Mouse (Mus musculus) hindbrain, postnatal 0 days (tissue): ENCODE measurements around the gene Nfe2l2. TPM values are rescaled to one million over a fixed set of nuclear protein-coding genes. Genes with fewer than 3 reads are reported as not detected.
A peak's percentile ranks its signal among the peaks of the same experiment; 100 is the strongest.

ENCODE experiments used
- ATAC-seq: fragments of 200-750 bp; cut with Nextera tagmentation; 2 replicates; pipeline ENCODE4 v1.8.0; 2017; ENCODE audit warnings: mild to moderate bottlenecking, moderate TSS enrichment, moderate library complexity
- DNase-seq: peaks from one replicate; pipeline ENCODE4 v3.0.0-alpha.2; 2015; ENCODE audit warnings: low spot score
- H3K27ac ChIP-seq: fragments of 300-500 bp; sonication (generic); 2 replicates; pipeline ENCODE4 v1.5.1; 2014; ENCODE audit warnings: mild to moderate bottlenecking
- H3K27me3 ChIP-seq: fragments of 300-500 bp; sonication (generic); 2 replicates; pipeline ENCODE4 v1.6.1; 2014; ENCODE audit warnings: low read length, mixed read lengths; ENCODE audit not compliant: insufficient read depth
- H3K36me3 ChIP-seq: fragments of 300-500 bp; sonication (generic); 2 replicates; pipeline ENCODE4 v1.6.1; 2014; ENCODE audit warnings: low read length, mixed read lengths; ENCODE audit not compliant: insufficient read depth
- H3K4me1 ChIP-seq: fragments of 300-500 bp; sonication (generic); 2 replicates; pipeline ENCODE4 v1.6.1; 2014; ENCODE audit warnings: antibody characterized with exemption, low read length, mixed read lengths; ENCODE audit not compliant: insufficient read depth
- H3K4me2 ChIP-seq: fragments of 300-500 bp; sonication (generic); 2 replicates; pipeline ENCODE4 v1.6.1; 2014; ENCODE audit warnings: low read depth, mild to moderate bottlenecking, low read length, moderate library complexity, mixed read lengths
- H3K4me3 ChIP-seq: fragments of 300-500 bp; sonication (generic); 2 replicates; pipeline ENCODE4 v1.5.1; 2014; ENCODE audit warnings: low read length
- H3K9ac ChIP-seq: fragments of 300-500 bp; sonication (generic); replicated peaks from 2 replicates; pipeline ENCODE4 v1.6.1; 2014; ENCODE audit warnings: mild to moderate bottlenecking, low read length, moderate library complexity, mixed read lengths
- H3K9me3 ChIP-seq: fragments of 300-500 bp; sonication (generic); 2 replicates; pipeline ENCODE4 v1.6.1; 2016; ENCODE audit warnings: low read length, mixed read lengths
- CTCF ChIP-seq: IDR thresholded peaks from 2 replicates; pipeline ENCODE4 v1.5.1; 2016; ENCODE audit warnings: antibody characterized with exemption, control low read depth, low read depth
- WGBS: fragments of 180-500 bp; shearing (Covaris S2); extraction: QIAGEN DNeasy Blood & Tissue Kit; methylation state at CpG from one replicate; pipeline ENCODE4 v1.1.7; 2014; 5-methylcytosine and 5-hydroxymethylcytosine counted together
- polyA plus RNA-seq: library from polyadenylated mRNA; unstranded; fragments of >200 nt; fragmentation: Nextera tagmentation; extraction: Ambion mirVana; gene quantifications from 2 replicates; pipeline ENCODE4 v1.2.1, GENCODE M21; 2015
- total RNA-seq: library from RNA; depleted of rRNA; stranded (reverse); fragments of >200 nt; gene quantifications from 2 replicates; pipeline ENCODE4 v1.2.3, GENCODE M21; 2014

Nfe2l2 gene
- total and polyA plus RNA-seq, 2 experiments from 2014 or later = 11.6 to 17.0 TPM

DNA sequence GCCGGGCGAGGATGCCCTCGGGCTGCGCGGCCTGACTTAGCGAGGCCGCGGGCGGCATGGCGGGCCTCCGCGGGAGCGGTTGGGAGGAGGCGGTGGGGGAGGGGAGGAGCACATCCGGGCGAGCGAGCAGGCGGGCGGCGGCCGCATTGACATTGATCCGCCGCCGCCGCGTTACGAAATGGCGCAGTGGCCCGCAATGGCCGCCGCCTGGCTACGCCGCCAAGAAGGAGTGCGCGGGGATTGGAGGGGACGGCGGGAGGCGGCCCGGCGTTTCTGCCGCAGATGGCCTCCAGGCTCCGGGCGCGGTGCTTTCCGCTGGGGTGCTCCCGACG is 44.8 kb downstream of the Nfe2l2 start:
- 0 out of 2 replicates have a peak, but pooled peaks have one; percentile 19 for TF ChIP-seq CTCF
- DNase-seq (peak; percentile 95), ATAC-seq (peak; percentile 68)
- H3K36me3 ChIP-seq = peaks cover 18% of the 10 kb centered on the region
- H3K27ac ChIP-seq = peak overlapping the region; percentile 99
- peak overlapping the region; percentile 82 for H3K4me2 ChIP-seq
- under 1% methylated on average over 44 of the region's 47 CpGs for WGBS
- no peaks in the 10 kb centered on the region for H3K27me3 ChIP-seq
- 0 out of 2 replicates have a peak, but pooled peaks cover 10% of the 10 kb centered on the region for H3K4me1 ChIP-seq
- peak overlapping the region; percentile 90 for H3K4me3 ChIP-seq
- H3K9me3 ChIP-seq = no peaks in the 10 kb centered on the region
- peak overlapping the region; percentile 98 for H3K9ac ChIP-seq

DNA sequence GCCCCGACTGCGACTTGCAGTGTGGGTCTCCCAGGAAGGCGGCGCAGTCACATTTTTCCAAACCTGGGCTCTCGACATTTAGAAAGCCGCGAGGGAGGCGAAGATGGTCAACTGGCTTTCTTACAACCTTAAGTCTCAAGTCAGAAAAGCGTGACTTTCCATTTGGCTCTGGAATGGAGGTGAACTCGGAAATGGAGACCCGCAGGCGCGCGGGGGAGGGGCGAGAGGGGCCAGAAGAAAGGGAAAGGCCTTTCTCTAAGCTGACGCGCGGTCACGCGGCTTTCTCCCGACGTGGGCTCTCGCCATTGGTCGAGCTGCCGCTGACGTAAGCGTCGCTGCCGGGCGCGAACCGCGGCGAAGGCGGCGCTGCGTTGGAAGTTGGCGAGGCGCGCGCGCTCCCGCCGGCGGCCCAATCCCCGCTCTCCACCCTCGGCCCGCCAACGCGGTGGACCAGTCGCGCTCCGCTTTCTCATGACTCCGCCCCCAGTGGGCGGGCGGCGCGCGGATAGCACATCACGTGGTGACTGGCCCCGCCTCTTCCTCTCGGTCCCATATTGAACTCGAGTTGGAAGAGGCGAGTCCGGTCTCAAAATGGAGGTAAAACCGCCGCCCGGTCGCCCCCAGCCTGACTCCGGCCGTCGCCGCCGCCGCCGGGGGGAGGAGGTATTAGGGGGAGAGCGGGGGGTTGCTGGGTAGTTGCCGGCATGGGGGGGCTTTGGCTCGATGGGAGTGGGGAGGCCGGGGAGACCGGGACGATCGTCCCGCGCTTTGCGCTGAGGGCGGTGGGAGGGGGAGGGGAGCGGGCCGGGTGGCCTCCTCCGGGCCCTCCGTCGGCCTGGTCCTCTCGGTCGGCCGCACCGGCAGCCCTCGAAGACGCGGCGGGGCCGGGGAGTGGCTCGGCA is 45.5 kb downstream of the Nfe2l2 start, which contains the start of gene Hnrnpa3:
Hnrnpa3 (plus strand) TSS at position 535 of the 902 bp plus-strand sequence.
- Histone ChIP-seq H3K9ac (peak within 1 kb of the TSS; percentile 98), H3K27ac (peak within 1 kb of the TSS; percentile 99), H3K27me3 (no peaks in the 10 kb centered on the region), H3K36me3 (peaks cover 15% of the 10 kb centered on the region), H3K4me3 (peak within 1 kb of the TSS; percentile 90), H3K4me2 (peak within 1 kb of the TSS; percentile 82), H3K4me1 (0 out of 2 replicates have a peak, but pooled peaks cover 10% of the 10 kb centered on the region), H3K9me3 (no peaks in the 10 kb centered on the region)
- DNase-seq (peak; percentile 100), ATAC-seq (peak; percentile 97)
- under 1% methylated on average over 75 of the region's 102 CpGs for WGBS
- peak; percentile 21; the same call in 1 of the 2 replicates for TF ChIP-seq CTCF

DNA sequence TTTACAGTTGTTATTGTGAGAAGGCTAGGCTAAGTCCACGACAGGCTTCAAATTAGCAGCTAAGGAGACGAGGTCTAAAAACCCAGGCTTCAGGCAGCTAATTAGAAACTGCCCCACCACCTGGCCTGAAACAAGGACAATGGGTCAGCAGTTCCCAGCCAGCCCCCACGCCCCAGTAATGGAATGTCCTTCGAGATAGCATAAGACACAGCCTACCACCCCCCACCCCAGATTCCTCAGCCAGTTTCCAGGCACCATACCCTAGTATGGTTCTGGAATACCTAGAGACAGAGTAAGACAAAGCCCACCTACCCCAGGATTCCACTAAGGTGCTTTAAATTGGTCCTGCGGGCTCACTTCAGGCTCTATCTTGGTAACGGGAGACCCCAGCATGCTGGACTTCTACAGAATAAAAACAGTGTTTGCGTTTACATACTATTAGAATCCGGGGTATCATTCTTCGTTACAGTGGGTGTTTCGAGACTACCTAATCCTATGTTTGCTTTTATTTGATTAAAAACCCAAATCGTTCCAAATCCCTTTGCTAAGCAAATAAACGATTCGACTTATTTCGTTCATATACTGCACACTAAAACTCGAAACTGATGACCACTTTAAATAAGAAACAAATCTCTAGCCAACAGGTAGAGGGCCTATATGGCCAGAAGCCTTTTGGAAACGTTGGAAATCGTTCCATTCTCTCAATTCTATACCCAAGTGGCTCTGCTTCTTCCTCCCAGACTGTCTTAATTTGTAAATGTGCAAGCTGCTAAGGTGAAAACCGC is 46.3 kb downstream of the Nfe2l2 start:
- peaks cover 8% of the 10 kb centered on the region for H3K36me3 ChIP-seq
- no peaks in the 10 kb centered on the region for H3K27me3 ChIP-seq
- H3K4me1 ChIP-seq = 0 out of 2 replicates have a peak, but pooled peaks cover 10% of the 10 kb centered on the region
- H3K27ac ChIP-seq = peak overlapping the region; percentile 99
- peak overlapping the region; percentile 82 for H3K9ac ChIP-seq
- H3K4me2 ChIP-seq = peak overlapping the region; percentile 61
- 2% methylated on average over 18 of the region's 18 CpGs for WGBS
- peak overlapping the region; percentile 90 for H3K4me3 ChIP-seq
- ATAC-seq (no peak), DNase-seq (peak; percentile 25)
- TF ChIP-seq CTCF = peak; percentile 13; the same call in 1 of the 2 replicates
- H3K9me3 ChIP-seq = no peaks in the 10 kb centered on the region

DNA sequence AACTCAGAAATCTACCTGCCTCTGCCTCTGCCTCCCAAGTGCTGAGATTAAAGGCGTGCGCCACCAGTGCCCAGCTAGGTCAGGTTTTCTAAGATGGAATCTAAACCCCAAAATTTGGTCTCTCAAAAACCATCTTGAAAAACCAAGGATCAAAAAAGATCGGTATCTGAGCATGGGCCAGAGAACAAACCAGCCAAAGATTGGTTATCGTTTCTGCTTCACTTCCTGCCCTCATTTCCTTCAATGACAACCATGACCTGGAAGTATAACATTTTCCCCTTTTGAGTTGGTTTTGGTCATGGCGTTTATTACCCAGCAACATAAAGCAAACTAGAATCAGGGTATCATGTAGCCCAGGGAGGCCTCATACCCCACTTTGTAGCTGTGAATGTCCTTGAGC is 47.5 kb downstream of the Nfe2l2 start:
- no peak for ATAC-seq
- H3K36me3 ChIP-seq = no peaks in the 10 kb centered on the region
- no peak overlapping the region for H3K4me3 ChIP-seq
- WGBS = 96% methylated on average over 5 of the region's 5 CpGs
- no peak overlapping the region for H3K4me2 ChIP-seq
- H3K4me1 ChIP-seq = 0 out of 2 replicates have a peak, but pooled peaks cover 10% of the 10 kb centered on the region
- H3K9ac ChIP-seq = no peak overlapping the region
- H3K27me3 ChIP-seq = no peaks in the 10 kb centered on the region
- H3K9me3 ChIP-seq = no peaks in the 10 kb centered on the region
- no peak for DNase-seq
- no peak for TF ChIP-seq CTCF
- H3K27ac ChIP-seq = peak overlapping the region; percentile 99

DNA sequence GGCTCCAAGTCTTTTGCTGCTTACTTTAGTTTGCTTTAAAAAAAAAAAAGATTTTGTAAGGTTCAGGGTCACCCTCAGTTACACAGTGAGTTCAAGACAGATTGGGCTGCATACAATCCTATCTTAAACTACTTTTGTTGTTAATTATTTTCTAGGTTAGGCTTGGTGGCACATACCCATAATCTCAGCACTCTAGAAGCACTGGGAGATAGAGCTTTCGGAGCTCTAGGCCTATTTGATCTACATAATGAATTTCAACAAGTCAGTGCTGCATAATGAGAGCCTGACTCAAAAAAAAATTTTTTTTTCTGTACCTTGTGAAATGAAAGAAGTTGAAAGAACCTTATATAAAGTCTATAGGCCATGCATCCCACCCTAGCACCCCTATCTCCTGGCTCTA is 49.8 kb downstream of the Nfe2l2 start:
- DNase-seq (no peak), ATAC-seq (no peak)
- Histone ChIP-seq H3K36me3 (no peaks in the 10 kb centered on the region), H3K9me3 (no peaks in the 10 kb centered on the region), H3K4me3 (no peak overlapping the region), H3K4me2 (no peak overlapping the region), H3K27ac (no peak overlapping the region), H3K4me1 (0 out of 2 replicates have a peak, but pooled peaks cover 3% of the 10 kb centered on the region), H3K27me3 (no peaks in the 10 kb centered on the region), H3K9ac (no peak overlapping the region)
- WGBS = 81% methylated on average over 1 of the region's 1 CpGs
- TF ChIP-seq CTCF = no peak

DNA sequence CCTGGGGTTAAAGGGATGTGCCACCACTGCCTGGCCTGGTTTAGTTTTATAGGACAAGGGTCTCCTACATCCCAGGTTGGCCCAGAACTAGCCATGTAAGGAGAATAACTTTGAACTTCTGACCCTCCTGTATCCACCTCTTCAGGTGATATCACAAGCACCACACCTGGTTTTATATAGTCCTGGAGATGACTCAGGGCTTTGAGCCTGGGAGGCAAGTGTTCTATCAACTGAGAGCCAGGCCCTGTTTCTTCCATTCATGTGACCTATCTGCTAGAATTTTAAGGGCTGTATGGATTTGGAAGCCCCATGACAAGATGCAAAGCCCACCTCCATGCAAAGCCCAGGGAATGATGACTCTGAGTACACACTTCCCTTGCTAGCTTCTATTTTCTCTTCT is 51.3 kb downstream of the Nfe2l2 start:
- Histone ChIP-seq H3K4me3 (no peak overlapping the region), H3K27me3 (no peaks in the 10 kb centered on the region), H3K9ac (no peak overlapping the region)

More for the DNA sequence above, 51.3 kb downstream of the Nfe2l2 start:
- no peak overlapping the region for H3K4me2 ChIP-seq
- ATAC-seq = no peak
- H3K9me3 ChIP-seq = no peaks in the 10 kb centered on the region
- H3K4me1 ChIP-seq = 0 out of 2 replicates have a peak, but pooled peaks cover 3% of the 10 kb centered on the region
- TF ChIP-seq CTCF = no peak
- H3K27ac ChIP-seq = no peak overlapping the region
- no peaks in the 10 kb centered on the region for H3K36me3 ChIP-seq
- no peak for DNase-seq
